Mouse (Mus musculus) limb, embryonic 12.5 days (tissue): ENCODE measurements around the gene Os9. TPM values are rescaled to one million over a fixed set of nuclear protein-coding genes. Genes with fewer than 3 reads are reported as not detected.
"Not testable (repeated sequence)": the region's sequence is repeated elsewhere in the genome, so short reads cannot be mapped to it uniquely, and the experiment has no call there.

ENCODE experiments used
- ATAC-seq: fragments of 200-750 bp; cut with Nextera tagmentation; 2 replicates; pipeline ENCODE4 v1.8.0; 2017; ENCODE audit warnings: low read depth, moderate TSS enrichment; ENCODE audit not compliant: insufficient number of reproducible peaks, insufficient read depth, low FRiP score, low TSS enrichment
- H3K27ac ChIP-seq: fragments of 300-500 bp; sonication (generic); 2 replicates; pipeline ENCODE4 v1.5.1; 2016; ENCODE audit warnings: mild to moderate bottlenecking, moderate library complexity
- H3K27me3 ChIP-seq: fragments of 300-500 bp; sonication (generic); 2 replicates; pipeline ENCODE4 v1.6.1; 2016; ENCODE audit warnings: mild to moderate bottlenecking, moderate library complexity
- H3K36me3 ChIP-seq: fragments of 300-500 bp; sonication (generic); 2 replicates; pipeline ENCODE4 v1.6.1; 2016; ENCODE audit warnings: mild to moderate bottlenecking, moderate library complexity
- H3K4me1 ChIP-seq: fragments of 300-500 bp; sonication (generic); replicated peaks from 2 replicates; pipeline ENCODE4 v1.6.1; 2016
- H3K4me2 ChIP-seq: fragments of 300-500 bp; sonication (generic); 2 replicates; pipeline ENCODE4 v1.6.1; 2016; ENCODE audit warnings: mild to moderate bottlenecking, moderate library complexity
- H3K4me3 ChIP-seq: fragments of 300-500 bp; sonication (generic); replicated peaks from 2 replicates; pipeline ENCODE4 v1.5.1; 2016; ENCODE audit warnings: mild to moderate bottlenecking
- H3K9ac ChIP-seq: fragments of 300-500 bp; sonication (generic); replicated peaks from 2 replicates; pipeline ENCODE4 v1.6.1; 2016; ENCODE audit warnings: mild to moderate bottlenecking, moderate library complexity
- H3K9me3 ChIP-seq: fragments of 300-500 bp; sonication (generic); 2 replicates; pipeline ENCODE4 v1.6.1; 2016; ENCODE audit warnings: mild to moderate bottlenecking, moderate library complexity
- WGBS: fragments of 180-500 bp; shearing (Covaris S2); methylation state at CpG from one replicate; pipeline ENCODE4 v1.1.7; 2016; 5-methylcytosine and 5-hydroxymethylcytosine counted together
- polyA plus RNA-seq: library from polyadenylated mRNA; unstranded; fragments of >200 nt; fragmentation: Nextera tagmentation; extraction: Ambion mirVana; gene quantifications from 2 replicates; pipeline ENCODE4 v1.2.1, GENCODE M21; 2016

Os9 gene
- 58.7 and 65.5 TPM in 2 replicates for polyA plus RNA-seq

DNA sequence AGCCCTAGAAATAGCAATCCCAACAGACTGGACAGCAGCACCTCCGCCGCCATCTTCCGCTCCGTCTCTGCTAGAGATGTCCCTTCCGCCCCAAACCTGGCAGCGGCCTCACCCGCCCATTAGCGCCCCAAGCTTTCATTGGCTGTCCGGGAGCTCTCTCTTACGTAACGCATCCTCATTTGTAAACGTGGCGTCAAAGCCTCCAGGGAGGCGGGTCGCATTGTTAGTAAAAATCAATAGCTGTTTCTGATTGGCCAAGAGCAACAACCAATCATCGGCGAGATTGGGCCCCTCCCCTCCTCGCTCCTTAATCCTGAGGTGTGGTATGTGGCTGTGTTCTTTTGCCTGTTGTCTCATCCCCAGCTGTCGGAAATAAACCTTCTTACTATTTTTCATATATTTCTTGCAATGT lies at the start of gene Os9:
TSS of gene Os9 (minus strand) at position 66 of the 412 bp plus-strand sequence.
- H3K9ac ChIP-seq = peak within 1 kb of the TSS; percentile 71
- WGBS = under 1% methylated on average over 19 of the region's 19 CpGs
- peak within 1 kb of the TSS; percentile 97 for H3K4me2 ChIP-seq
- peak within 1 kb of the TSS; percentile 83 for H3K4me3 ChIP-seq
- peaks cover 32% of the 10 kb centered on the region for H3K36me3 ChIP-seq
- no peak within 1 kb of the TSS for H3K27ac ChIP-seq
- ATAC-seq = peak; percentile 96
- H3K9me3 ChIP-seq = no peaks in the 10 kb centered on the region
- peaks cover 13% of the 10 kb centered on the region for H3K4me1 ChIP-seq
- H3K27me3 ChIP-seq = no peaks in the 10 kb centered on the region

DNA sequence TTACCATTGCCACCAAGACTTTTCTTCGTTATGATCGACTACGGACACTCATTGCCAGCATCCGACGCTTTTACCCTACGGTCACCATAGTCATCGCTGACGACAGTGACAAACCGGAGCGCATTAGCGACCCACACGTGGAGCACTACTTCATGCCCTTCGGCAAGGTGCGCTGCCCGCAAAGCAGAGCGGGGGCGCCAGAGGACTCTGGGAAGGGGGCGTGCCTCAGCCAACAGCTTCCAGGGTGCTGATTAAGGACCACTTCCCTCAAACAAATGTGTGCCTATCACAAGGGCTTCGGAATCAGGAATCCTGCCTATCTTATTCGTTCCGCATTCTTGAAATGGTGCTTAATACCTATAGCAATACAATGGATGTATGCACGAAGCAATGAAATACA lies 49.1 kb upstream of the Os9 start:
- H3K4me1 ChIP-seq = peaks cover 29% of the 10 kb centered on the region
- no peak overlapping the region for H3K27ac ChIP-seq
- 0 out of 2 replicates have a peak overlapping the region, but pooled peaks have one; percentile 52 for H3K9ac ChIP-seq
- peak overlapping the region; percentile 75 for H3K4me2 ChIP-seq
- H3K36me3 ChIP-seq = no peaks in the 10 kb centered on the region
- peak overlapping the region; percentile 42 for H3K4me3 ChIP-seq
- H3K27me3 ChIP-seq = peaks cover 76% of the 10 kb centered on the region
- no peaks in the 10 kb centered on the region for H3K9me3 ChIP-seq
- no peak for ATAC-seq
- WGBS = 2% methylated on average over 22 of the region's 22 CpGs

DNA sequence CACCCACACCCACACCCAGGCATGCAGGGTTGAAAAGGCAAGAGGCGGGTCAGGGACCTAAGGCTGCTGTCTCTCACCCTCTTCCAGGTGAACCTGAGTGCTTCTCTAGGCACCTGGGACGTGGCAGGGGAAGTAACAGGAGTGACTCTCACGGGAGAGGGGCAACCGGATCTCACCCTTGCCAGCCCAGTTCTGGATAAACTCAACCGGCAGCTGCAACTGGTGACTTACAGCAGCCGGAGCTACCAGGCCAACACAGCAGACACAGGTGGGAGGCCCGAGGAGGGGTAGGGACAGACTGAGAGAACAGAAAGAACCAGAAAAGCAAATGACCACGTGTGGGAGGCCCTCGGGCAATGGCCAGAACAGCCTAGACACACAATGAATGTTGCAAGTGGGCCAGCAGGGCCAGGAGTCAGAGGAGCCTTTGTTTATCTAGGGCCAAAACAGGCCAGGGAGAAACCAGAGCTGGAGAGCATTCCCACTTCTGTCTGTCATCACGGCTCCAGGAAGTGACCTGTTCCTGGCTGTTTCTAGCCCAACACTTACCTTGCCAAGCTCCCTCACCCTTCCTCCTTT lies 46.8 kb upstream of the Os9 start:
- H3K36me3 ChIP-seq = no peaks in the 10 kb centered on the region
- WGBS = 21% methylated on average over 10 of the region's 10 CpGs
- H3K4me3 ChIP-seq = no peak overlapping the region
- H3K9ac ChIP-seq = no peak overlapping the region
- peaks cover 29% of the 10 kb centered on the region for H3K4me1 ChIP-seq
- H3K4me2 ChIP-seq = no peak overlapping the region
- H3K27me3 ChIP-seq = peaks cover 93% of the 10 kb centered on the region
- H3K27ac ChIP-seq = no peak overlapping the region
- no peak for ATAC-seq
- no peaks in the 10 kb centered on the region for H3K9me3 ChIP-seq

DNA sequence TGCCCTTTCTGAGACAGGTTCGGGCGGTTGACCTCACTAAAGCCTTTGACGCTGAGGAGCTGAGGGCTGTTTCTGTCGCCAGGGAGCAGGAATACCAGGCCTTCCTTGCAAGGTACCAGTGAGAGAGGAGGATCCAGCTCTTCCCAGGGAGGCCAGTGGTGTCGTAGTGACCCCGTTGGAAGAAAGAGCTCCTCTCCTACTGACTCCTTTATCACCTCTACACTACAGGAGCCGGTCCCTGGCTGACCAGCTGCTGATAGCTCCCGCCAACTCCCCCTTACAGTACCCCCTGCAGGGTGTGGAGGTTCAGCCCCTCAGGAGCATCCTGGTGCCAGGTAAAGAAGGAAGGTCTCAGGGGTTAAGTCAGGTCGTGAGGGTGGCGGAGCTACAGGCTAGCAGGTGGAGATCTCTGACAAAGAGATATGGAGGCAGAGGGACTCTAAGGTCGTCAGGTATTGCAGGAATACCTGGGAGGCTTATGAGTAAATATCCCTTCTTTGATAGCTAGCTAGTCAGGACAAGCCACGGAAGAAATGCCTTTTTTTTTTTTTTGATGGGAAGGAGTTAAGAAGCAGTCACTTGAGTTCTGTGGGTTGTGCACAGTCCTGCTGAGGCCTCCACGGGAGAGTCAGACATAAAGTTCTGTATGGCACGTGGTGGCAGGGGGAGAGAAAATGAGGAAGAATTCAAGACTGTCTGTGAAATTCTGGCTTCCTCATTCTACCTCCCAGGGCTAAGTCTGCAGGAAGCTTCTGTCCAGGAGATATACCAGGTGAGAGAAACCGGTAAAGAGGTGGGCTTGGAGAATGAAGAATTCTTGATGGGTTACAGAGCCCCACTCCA lies 46.1 kb upstream of the Os9 start:
- H3K27ac ChIP-seq = no peak overlapping the region
- H3K27me3 ChIP-seq = peaks cover 92% of the 10 kb centered on the region
- H3K4me1 ChIP-seq = peaks cover 29% of the 10 kb centered on the region
- 17% methylated on average over 15 of the region's 15 CpGs for WGBS
- H3K4me2 ChIP-seq = no peak overlapping the region
- no peak for ATAC-seq
- no peaks in the 10 kb centered on the region for H3K36me3 ChIP-seq
- H3K4me3 ChIP-seq = peak overlapping the region; percentile 63; the same call in 1 of the 2 replicates
- no peak overlapping the region for H3K9ac ChIP-seq
- no peaks in the 10 kb centered on the region for H3K9me3 ChIP-seq

DNA sequence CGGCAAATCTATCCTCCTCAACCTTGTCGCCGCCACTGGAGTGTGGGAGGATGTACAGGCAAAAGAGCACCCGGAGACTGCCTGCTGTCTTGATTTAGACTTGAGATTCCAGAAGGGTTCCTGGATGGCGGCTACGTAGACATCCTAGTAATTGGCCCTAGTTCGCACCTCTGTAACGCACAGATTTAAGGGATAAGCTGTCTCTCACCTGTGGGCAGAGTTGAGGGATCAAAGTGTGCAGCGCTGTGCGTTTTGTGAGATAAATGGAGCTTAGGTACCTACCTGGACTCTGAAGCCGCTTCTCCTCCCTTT lies 45.4 kb upstream of the Os9 start:
- H3K4me3 ChIP-seq = peak overlapping the region; percentile 63
- H3K27me3 ChIP-seq = peaks cover 87% of the 10 kb centered on the region
- no peak for ATAC-seq
- H3K36me3 ChIP-seq = no peaks in the 10 kb centered on the region
- H3K9me3 ChIP-seq = no peaks in the 10 kb centered on the region
- H3K4me2 ChIP-seq = peak overlapping the region; percentile 100
- peak overlapping the region; percentile 69; the same call in 1 of the 2 replicates for H3K9ac ChIP-seq
- peaks cover 29% of the 10 kb centered on the region for H3K4me1 ChIP-seq
- 5% methylated on average over 11 of the region's 11 CpGs for WGBS
- H3K27ac ChIP-seq = no peak overlapping the region

GRCm38 (mm10) chr10:127165654-127166403 lies 44.9 kb upstream of the Os9 start:
- Histone ChIP-seq H3K27ac (no peak overlapping the region), H3K36me3 (no peaks in the 10 kb centered on the region), H3K4me1 (peaks cover 25% of the 10 kb centered on the region), H3K9me3 (no peaks in the 10 kb centered on the region), H3K9ac (peak overlapping the region; percentile 69), H3K4me3 (peak overlapping the region; percentile 63), H3K27me3 (peaks cover 81% of the 10 kb centered on the region), H3K4me2 (peak overlapping the region; percentile 100)
- ATAC-seq = peak; percentile 17; the same call in 1 of the 2 replicates
- WGBS = under 1% methylated on average over 56 of the region's 56 CpGs

- WGBS = under 1% methylated on average over 42 of the region's 42 CpGs
- Histone ChIP-seq H3K36me3 (no peaks in the 10 kb centered on the region), H3K9ac (peak overlapping the region; percentile 69), H3K4me1 (peaks cover 19% of the 10 kb centered on the region), H3K27me3 (peaks cover 76% of the 10 kb centered on the region), H3K4me2 (peak overlapping the region; percentile 100), H3K9me3 (no peaks in the 10 kb centered on the region), H3K4me3 (peak overlapping the region; percentile 63), H3K27ac (no peak overlapping the region)
- peak; percentile 57 for ATAC-seq
Observed at GRCm38 (mm10) chr10:127165354-127165653, 44.4 kb upstream of the Os9 start.

DNA sequence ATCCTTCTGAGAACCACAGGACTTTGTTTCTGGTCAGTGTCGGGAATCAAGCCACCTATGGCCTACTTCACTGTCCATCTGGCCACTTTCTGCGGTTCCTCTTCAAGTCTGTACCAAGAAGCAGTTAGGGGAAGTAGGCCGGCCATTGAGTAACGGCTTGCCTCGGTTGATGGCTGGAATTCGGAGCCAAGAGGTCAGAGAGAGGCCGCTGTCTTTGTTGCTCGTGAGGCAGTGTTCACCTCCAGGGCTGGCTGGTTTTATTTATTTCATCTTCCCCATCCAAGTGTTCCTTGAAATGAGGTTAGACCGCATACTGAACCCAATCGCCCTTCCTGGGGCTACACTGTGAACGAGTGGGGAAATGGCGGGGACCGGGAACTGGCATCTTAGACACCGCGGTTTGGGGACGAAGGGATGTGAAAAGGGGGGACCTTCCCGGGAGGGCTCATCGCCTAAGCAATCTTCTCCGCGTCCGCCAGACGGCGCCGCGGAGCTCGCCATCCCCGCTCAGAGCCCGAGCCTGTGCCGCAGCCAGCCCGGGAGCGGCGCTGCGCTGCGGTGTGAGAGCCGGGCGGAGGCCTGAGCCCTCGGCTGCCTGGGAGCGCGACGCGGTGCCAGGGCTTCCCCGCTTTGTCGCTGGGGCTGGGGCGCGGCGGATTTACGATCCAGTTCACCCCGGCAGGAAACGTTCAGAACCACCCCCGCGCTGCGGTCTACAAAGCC lies 43.9 kb upstream of the Os9 start, which contains the start of gene B4galnt1:
TSS of gene B4galnt1 (plus strand) at position 595 of the 723 bp plus-strand sequence.
- Histone ChIP-seq H3K9ac (peak within 1 kb of the TSS; percentile 69), H3K27ac (no peak within 1 kb of the TSS), H3K27me3 (peaks cover 71% of the 10 kb centered on the region), H3K4me1 (peaks cover 14% of the 10 kb centered on the region), H3K9me3 (no peaks in the 10 kb centered on the region), H3K4me3 (peak within 1 kb of the TSS; percentile 63), H3K36me3 (no peaks in the 10 kb centered on the region), H3K4me2 (peak within 1 kb of the TSS; percentile 100)
- ATAC-seq = peak; percentile 71
- 2% methylated on average over 52 of the region's 52 CpGs for WGBS

DNA sequence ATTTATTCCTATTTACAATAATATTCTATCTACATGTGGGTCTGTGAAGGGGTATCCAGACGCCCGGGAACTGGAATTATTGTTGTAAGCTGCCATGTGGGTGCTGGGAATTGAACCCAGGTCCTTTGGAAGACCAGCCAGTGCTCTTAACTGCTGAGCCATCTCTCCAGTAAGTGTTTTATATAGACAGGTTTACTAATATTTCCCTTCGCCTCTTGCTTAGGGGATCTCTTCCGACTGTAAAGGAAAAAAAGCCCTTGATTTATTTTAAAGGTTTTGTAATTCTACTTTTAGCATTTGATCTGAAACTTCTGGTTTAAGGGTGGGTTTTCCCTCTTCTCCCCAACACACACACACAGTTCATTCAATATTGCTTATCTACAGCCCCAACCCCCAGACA lies 43.3 kb upstream of the Os9 start:
- Histone ChIP-seq H3K27ac (no peak overlapping the region), H3K27me3 (peaks cover 65% of the 10 kb centered on the region), H3K9ac (peak overlapping the region; percentile 34; the same call in 1 of the 2 replicates), H3K4me1 (peaks cover 12% of the 10 kb centered on the region), H3K4me3 (no peak overlapping the region; the same call in 1 of the 2 replicates), H3K36me3 (no peaks in the 10 kb centered on the region), H3K9me3 (no peaks in the 10 kb centered on the region), H3K4me2 (no peak overlapping the region)
- 92% methylated on average over 4 of the region's 4 CpGs for WGBS
- no peak for ATAC-seq

DNA sequence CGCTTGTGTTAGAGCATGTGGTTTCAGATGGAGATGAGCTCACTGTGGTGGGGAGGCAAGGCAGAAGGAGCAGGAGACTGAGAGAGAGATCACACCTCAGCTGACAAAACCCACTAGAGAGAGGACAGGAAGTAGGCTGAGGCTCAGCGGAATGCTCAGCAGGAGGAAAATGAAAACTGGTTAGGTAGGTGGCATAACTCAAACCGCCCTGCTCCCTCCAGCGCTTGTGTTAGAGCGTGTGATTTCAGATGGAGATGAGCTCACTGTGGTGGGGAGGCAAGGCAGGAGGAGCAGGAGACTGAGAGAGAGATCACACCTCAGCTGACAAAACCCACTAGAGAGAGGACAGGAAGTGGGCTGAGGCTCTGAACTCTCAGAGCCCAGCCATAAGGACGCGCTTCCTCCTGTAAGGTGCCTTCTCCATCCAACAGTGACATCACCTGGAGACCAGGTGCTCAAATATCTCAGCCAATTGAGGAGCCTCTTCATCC lies 41.9 kb upstream of the Os9 start:
- WGBS = 40% methylated on average over 7 of the region's 7 CpGs
- not testable (repeated sequence) for H3K9me3 ChIP-seq, H3K4me3 ChIP-seq, ATAC-seq, H3K27ac ChIP-seq, H3K4me2 ChIP-seq, H3K9ac ChIP-seq, H3K36me3 ChIP-seq
- H3K4me1 ChIP-seq = peaks cover 12% of the 10 kb centered on the region
- peaks cover 52% of the 10 kb centered on the region for H3K27me3 ChIP-seq
